Mouse (Mus musculus): Measurements from ENCODE around the gene RPS10-NUDT3. TPM values are rescaled to one million over a fixed set of nuclear protein-coding genes. Genes with fewer than 3 reads are reported as not detected.

RPS10-NUDT3 gene
- polyA plus RNA-seq (2016; fragmentation: Nextera tagmentation; extraction: Ambion mirVana): not detected in 2 replicates

GRCm38 (mm10) chr17:27634871-27635574, at the start of gene RPS10-NUDT3:
RPS10-NUDT3 (minus strand) TSS chr17:27635222.
- H3K4me3 ChIP-seq: peak within 1 kb of the TSS; percentile 100
- H3K4me1 ChIP-seq: peaks cover 51% of the 10 kb centered on the region
- peak; percentile 91 for DNase-seq (ENCODE audit: extremely low spot score, low spot score)
- peaks cover 45% of the 10 kb centered on the region for H3K36me3 ChIP-seq (replicated peaks)
- peak within 1 kb of the TSS; percentile 98 for H3K27ac ChIP-seq
- no peaks in the 10 kb centered on the region for H3K27me3 ChIP-seq (ENCODE audit: poor library complexity, severe bottlenecking)
- WGBS: under 1% methylated on average over 72 of the region's 72 CpGs
- no peaks in the 10 kb centered on the region for H3K9me3 ChIP-seq

- 56% methylated on average over 11 of the region's 11 CpGs for WGBS
- H3K4me1 ChIP-seq: peaks cover 29% of the 10 kb centered on the region
- H3K36me3 ChIP-seq (replicated peaks): no peaks in the 10 kb centered on the region
- H3K4me3 ChIP-seq: no peak overlapping the region
- peak overlapping the region; percentile 36; the same call in 1 of the 2 replicates for H3K27ac ChIP-seq
- no peaks in the 10 kb centered on the region for H3K9me3 ChIP-seq
- DNase-seq (ENCODE audit: extremely low spot score, low spot score): no peak
- peaks cover 15% of the 10 kb centered on the region for H3K27me3 ChIP-seq (ENCODE audit: poor library complexity, severe bottlenecking)
Measured at GRCm38 (mm10) chr17:27678924-27679813, 44.1 kb upstream of the RPS10-NUDT3 start.

GRCm38 (mm10) chr17:27677756-27678155, 42.7 kb upstream of the RPS10-NUDT3 start:
- Histone ChIP-seq H3K27ac (no peak overlapping the region), H3K36me3 (replicated peaks) (no peaks in the 10 kb centered on the region), H3K9me3 (no peaks in the 10 kb centered on the region), H3K27me3 (ENCODE audit: poor library complexity, severe bottlenecking) (peaks cover under 1% of the 10 kb centered on the region; the same call in 1 of the 2 replicates), H3K4me3 (no peak overlapping the region), H3K4me1 (peaks cover 29% of the 10 kb centered on the region)
- WGBS: 91% methylated on average over 5 of the region's 5 CpGs
- DNase-seq (ENCODE audit: extremely low spot score, low spot score): no peak

- no peak overlapping the region for H3K27ac ChIP-seq
- no peak for DNase-seq (ENCODE audit: extremely low spot score, low spot score)
- H3K9me3 ChIP-seq: no peaks in the 10 kb centered on the region
- H3K4me3 ChIP-seq: no peak overlapping the region
- 80% methylated on average over 7 of the region's 7 CpGs for WGBS
- H3K36me3 ChIP-seq (replicated peaks): no peaks in the 10 kb centered on the region
- no peaks in the 10 kb centered on the region for H3K27me3 ChIP-seq (ENCODE audit: poor library complexity, severe bottlenecking)
- H3K4me1 ChIP-seq: peaks cover 29% of the 10 kb centered on the region
Measured at GRCm38 (mm10) chr17:27676270-27676669, 41.2 kb upstream of the RPS10-NUDT3 start.

GRCm38 (mm10) chr17:27675453-27675852, 40.4 kb upstream of the RPS10-NUDT3 start:
- Histone ChIP-seq H3K27ac (no peak overlapping the region), H3K4me1 (peaks cover 29% of the 10 kb centered on the region), H3K9me3 (no peaks in the 10 kb centered on the region), H3K27me3 (ENCODE audit: poor library complexity, severe bottlenecking) (no peaks in the 10 kb centered on the region), H3K36me3 (replicated peaks) (no peaks in the 10 kb centered on the region), H3K4me3 (no peak overlapping the region)
- no peak for DNase-seq (ENCODE audit: extremely low spot score, low spot score)
- 75% methylated on average over 9 of the region's 9 CpGs for WGBS

- DNase-seq (ENCODE audit: extremely low spot score, low spot score): no peak
- WGBS: 90% methylated on average over 7 of the region's 7 CpGs
- Histone ChIP-seq H3K4me3 (no peak overlapping the region), H3K4me1 (peaks cover 18% of the 10 kb centered on the region), H3K9me3 (no peaks in the 10 kb centered on the region), H3K27me3 (ENCODE audit: poor library complexity, severe bottlenecking) (no peaks in the 10 kb centered on the region), H3K36me3 (replicated peaks) (no peaks in the 10 kb centered on the region), H3K27ac (no peak overlapping the region)
Measured at GRCm38 (mm10) chr17:27673945-27674344, 38.9 kb upstream of the RPS10-NUDT3 start.

- no peak for DNase-seq (ENCODE audit: extremely low spot score, low spot score)
- peaks cover 11% of the 10 kb centered on the region; the same call in 1 of the 2 replicates for H3K4me1 ChIP-seq
- H3K9me3 ChIP-seq: no peaks in the 10 kb centered on the region
- H3K36me3 ChIP-seq (replicated peaks): no peaks in the 10 kb centered on the region
- WGBS: 87% methylated on average over 6 of the region's 6 CpGs
- H3K27me3 ChIP-seq (ENCODE audit: poor library complexity, severe bottlenecking): no peaks in the 10 kb centered on the region
- H3K27ac ChIP-seq: no peak overlapping the region
- no peak overlapping the region for H3K4me3 ChIP-seq
Measured at GRCm38 (mm10) chr17:27671720-27672119, 36.7 kb upstream of the RPS10-NUDT3 start.

GRCm38 (mm10) chr17:27658767-27659166, 23.7 kb upstream of the RPS10-NUDT3 start:
- no peaks in the 10 kb centered on the region for H3K9me3 ChIP-seq
- WGBS: 77% methylated on average over 7 of the region's 7 CpGs
- no peak for DNase-seq (ENCODE audit: extremely low spot score, low spot score)
- no peak overlapping the region for H3K27ac ChIP-seq
- peaks cover 40% of the 10 kb centered on the region for H3K27me3 ChIP-seq (ENCODE audit: poor library complexity, severe bottlenecking)
- H3K4me1 ChIP-seq: peaks cover 25% of the 10 kb centered on the region
- H3K36me3 ChIP-seq (replicated peaks): no peaks in the 10 kb centered on the region
- H3K4me3 ChIP-seq: no peak overlapping the region

- Histone ChIP-seq H3K27ac (no peak overlapping the region), H3K4me1 (peaks cover 25% of the 10 kb centered on the region), H3K9me3 (no peaks in the 10 kb centered on the region), H3K27me3 (ENCODE audit: poor library complexity, severe bottlenecking) (peaks cover 46% of the 10 kb centered on the region), H3K36me3 (replicated peaks) (no peaks in the 10 kb centered on the region), H3K4me3 (no peak overlapping the region)
- WGBS: 79% methylated on average over 8 of the region's 8 CpGs
- no peak for DNase-seq (ENCODE audit: extremely low spot score, low spot score)
Measured at GRCm38 (mm10) chr17:27657123-27657522, 22.1 kb upstream of the RPS10-NUDT3 start.

GRCm38 (mm10) chr17:27656414-27656813, 21.4 kb upstream of the RPS10-NUDT3 start:
- Histone ChIP-seq H3K27me3 (ENCODE audit: poor library complexity, severe bottlenecking) (peaks cover 46% of the 10 kb centered on the region), H3K4me1 (peaks cover 25% of the 10 kb centered on the region), H3K36me3 (replicated peaks) (no peaks in the 10 kb centered on the region), H3K9me3 (no peaks in the 10 kb centered on the region), H3K4me3 (peak overlapping the region; percentile 65), H3K27ac (no peak overlapping the region)
- DNase-seq (ENCODE audit: extremely low spot score, low spot score): no peak
- 21% methylated on average over 5 of the region's 5 CpGs for WGBS

- Histone ChIP-seq H3K27me3 (ENCODE audit: poor library complexity, severe bottlenecking) (peaks cover 46% of the 10 kb centered on the region), H3K27ac (peak overlapping the region; percentile 78; the same call in 1 of the 2 replicates), H3K4me1 (peaks cover 25% of the 10 kb centered on the region), H3K9me3 (no peaks in the 10 kb centered on the region), H3K4me3 (peak overlapping the region; percentile 65), H3K36me3 (replicated peaks) (no peaks in the 10 kb centered on the region)
- no peak for DNase-seq (ENCODE audit: extremely low spot score, low spot score)
- WGBS: 3% methylated on average over 14 of the region's 14 CpGs
Measured at GRCm38 (mm10) chr17:27656011-27656399, 21.0 kb upstream of the RPS10-NUDT3 start.

GRCm38 (mm10) chr17:27655089-27656010, 20.3 kb upstream of the RPS10-NUDT3 start, which contains the start of gene Pacsin1:
Pacsin1 (plus strand) TSS chr17:27655509.
- Histone ChIP-seq H3K9me3 (no peaks in the 10 kb centered on the region), H3K27ac (peak within 1 kb of the TSS; percentile 78), H3K36me3 (replicated peaks) (no peaks in the 10 kb centered on the region), H3K4me1 (peaks cover 25% of the 10 kb centered on the region), H3K4me3 (peak within 1 kb of the TSS; percentile 65), H3K27me3 (ENCODE audit: poor library complexity, severe bottlenecking) (peaks cover 52% of the 10 kb centered on the region)
- peak; percentile 48 for DNase-seq (ENCODE audit: extremely low spot score, low spot score)
- 2% methylated on average over 64 of the region's 65 CpGs for WGBS

Data from forebrain, embryonic 10.5 days (tissue).